Mouse (Mus musculus) kidney, postnatal 25 days (tissue): Measurements from ENCODE around the gene Gramd1a.
A peak's percentile ranks its signal among the peaks of the same experiment; 100 is the strongest.

Source experiments
- DNase-seq, 2 experiments: peaks; one replicate each; pipeline ENCODE4 v3.0.0; 2021; ENCODE audit warnings: mixed read lengths in 2 of 2

The Gramd1a gene

DNA sequence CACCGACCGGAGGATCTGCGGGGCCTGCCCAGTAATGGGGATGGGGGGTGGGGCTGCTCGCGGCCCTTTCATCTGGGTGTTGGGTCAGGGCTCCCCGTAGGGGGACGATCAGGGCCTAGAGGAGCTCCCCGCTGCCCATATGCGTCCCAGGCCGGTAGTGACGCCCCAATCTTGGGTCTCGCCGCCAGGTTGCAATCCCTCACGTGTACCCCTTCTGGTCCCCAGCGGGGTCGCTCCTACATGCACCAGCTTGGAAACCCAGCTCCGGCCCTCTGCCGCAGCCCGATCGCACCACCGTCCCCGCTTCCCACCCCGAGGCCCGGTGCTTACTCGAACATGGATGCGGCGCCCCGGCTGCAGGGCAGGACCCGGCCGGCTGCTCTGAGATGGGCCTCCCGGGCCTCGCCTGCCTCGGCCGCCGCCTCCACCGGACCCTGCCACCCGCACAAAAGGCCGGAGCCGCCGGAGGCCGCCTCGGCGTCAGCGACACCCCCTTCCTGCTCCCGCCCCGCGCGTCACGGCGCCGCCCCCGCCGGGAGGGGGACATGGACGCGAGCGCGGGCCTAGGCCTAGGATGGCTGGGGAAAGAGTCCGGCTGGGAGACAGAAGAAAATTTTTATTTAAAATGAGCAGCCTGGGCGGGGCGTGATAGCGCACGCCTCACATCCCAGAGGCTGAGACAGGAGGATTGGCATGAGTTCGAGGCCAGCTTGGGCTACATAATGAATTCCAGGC, 5.0 kb downstream of the Gramd1a start:
- peak; percentile 86 to 95 for DNase-seq

DNA sequence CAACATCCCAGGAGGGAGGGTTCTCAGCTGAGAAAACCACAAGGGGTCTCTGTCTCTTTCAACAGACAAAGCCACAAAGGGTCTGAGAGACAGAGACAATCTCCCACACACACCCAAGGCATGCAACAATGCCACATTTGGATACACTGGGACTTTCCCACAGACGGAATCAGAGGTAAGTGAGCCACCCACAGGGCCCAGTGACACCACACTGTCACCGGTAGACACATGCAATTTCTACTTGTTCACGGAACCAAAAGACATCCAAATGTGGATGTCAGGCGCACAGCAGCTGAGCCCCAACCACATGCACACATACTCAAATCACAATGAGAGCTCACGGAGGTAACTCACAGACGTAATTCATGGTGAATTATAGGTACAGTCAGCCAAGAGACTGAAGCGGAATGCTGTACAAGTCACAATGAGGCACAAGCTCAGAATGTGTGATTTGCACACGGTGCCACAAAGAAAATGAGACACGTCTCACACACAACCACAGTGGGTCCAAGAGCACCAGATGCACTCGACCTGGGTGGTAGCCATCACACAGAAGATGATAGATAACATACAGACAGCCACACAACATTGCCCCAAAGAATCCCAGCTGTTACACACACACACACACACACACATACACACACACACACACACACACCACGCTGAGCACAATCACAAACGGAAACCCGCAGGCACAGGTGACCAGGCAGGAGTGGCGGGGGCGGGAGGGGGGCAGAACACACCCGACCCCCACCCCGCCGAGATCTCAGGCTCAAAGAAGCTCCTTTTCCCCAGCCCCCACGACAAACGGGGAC, 5.7 kb downstream of the Gramd1a start:
- DNase-seq = no peak

GRCm38 (mm10) chr7:31149271-31149670, 6.4 kb downstream of the Gramd1a start:
- no peak for DNase-seq

DNA sequence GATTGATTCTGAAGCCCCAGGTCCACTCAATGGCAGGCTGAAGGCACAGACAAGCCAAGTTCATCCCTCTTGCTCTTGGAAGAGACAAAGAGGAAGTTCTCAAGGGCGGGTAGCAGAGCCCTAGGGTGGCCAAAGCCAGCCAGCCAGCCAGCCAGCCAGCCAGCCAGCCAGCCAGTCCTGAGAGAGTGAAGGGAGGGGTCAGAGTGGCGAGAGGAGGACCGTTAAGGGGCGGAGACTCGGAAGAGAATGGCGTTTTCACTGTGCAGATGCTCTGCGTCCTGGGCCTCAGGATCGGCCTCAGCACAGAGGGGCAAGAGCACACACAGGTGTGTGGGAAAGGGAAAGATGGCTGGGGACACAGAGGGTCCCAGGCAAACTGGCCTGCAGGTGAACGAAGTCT, 6.9 kb downstream of the Gramd1a start:
- DNase-seq = peak; percentile 60 to 82

DNA sequence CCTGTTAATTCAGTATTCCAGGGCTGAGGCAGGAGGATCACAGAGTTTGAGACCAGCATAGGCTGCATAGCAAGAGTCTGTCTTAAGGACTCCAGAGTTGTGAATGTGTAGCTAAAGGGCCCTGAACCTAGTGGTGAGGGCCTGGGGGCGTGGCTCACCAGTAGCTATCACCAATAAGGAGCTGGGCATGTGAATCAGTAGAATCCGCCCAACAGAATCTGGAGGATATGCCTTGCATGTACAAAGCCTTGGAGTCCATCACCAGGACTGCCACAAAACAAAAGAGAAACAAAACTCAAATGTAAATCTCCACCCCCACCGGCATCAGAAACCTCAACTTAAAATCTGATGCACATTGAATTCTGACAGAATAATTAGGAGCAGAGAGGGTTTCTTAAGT, 7.6 kb downstream of the Gramd1a start:
- DNase-seq = no peak

GRCm38 (mm10) chr7:31145596-31146160, 10.0 kb downstream of the Gramd1a start:
- DNase-seq = no peak

DNA sequence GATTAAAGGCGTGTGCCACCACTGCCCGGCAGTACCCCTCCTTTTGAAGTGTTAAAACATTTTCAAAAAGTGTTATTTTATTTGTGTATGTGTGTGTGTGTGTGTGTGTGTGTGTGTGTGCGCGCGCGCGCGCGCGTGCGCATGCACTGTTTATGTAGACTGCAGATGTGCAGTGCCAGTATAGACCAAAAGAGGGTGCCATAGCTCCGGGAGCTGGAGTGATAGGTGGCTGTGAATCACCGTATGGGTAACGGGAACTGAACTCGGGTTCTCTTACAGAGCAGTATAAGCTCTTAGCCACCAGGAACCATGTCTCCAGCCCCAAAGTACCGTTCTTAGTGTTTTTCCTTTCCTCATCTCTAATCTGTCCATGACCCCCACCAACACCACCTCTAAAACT, 10.8 kb downstream of the Gramd1a start:
- no peak for DNase-seq

- DNase-seq = no peak
These were observed 14.8 kb downstream of the Gramd1a start for GRCm38 (mm10) chr7:31140941-31141340.

DNA sequence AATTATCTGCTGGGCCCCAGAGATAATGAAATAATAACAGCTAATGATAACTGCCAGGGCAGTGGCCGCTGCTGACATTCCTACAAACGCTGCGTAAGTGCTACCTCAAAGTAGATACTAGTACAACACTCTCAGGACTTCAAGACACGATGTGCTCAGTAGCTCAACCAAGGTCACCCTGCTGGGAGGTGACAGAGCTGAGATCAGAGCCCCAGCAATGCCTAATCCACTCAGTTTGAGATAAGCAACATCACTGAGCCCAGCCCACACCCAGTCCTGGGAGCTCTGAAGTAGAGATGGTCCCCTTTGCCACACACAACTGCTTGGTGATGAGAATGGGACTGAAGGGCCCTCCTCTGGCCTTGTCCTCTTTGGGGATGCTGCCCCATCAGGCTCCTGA, 15.4 kb downstream of the Gramd1a start:
- DNase-seq = no peak

DNA sequence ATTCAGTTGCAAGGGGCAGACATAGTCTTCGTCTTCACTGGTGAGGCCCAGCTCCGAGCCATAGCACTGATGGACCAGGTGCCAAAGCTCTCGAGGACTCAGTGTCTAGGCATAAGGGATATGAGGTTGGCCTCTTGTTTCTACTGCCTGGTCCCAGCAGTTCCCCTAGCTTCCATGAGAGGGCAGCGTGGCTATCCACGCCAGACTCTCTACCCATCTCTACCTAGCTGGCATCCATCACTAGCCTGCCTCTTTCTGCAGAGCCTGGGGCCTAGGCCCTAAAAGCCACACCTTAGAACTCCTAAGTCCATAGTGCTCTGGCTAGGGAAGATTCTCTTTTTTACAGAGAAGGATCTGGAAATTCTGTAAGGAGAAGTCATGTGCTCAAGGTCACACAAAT, 15.9 kb downstream of the Gramd1a start:
- peak; percentile 73 to 78 for DNase-seq

GRCm38 (mm10) chr7:31135717-31136116, 20.0 kb downstream of the Gramd1a start:
- no peak for DNase-seq

DNA sequence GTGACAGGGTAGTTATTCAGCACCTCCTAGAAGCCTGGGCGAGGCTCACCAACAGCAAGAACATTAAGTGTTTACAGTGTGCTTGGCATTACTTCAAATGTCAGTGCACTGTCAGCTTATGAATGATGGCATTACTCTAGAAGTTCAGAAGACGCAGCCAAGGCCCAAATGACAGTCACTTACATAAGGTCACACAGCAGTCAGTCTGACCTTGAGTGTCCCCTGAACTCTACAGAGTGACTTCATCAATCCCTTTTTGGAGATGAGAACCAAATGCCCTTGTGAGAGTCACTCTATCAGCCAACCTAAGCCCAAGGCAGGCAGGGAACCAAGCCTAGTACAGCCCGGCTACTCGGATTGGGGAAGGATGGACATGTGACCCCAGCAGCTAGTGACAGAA, 23.8 kb downstream of the Gramd1a start:
- DNase-seq = no peak

DNA sequence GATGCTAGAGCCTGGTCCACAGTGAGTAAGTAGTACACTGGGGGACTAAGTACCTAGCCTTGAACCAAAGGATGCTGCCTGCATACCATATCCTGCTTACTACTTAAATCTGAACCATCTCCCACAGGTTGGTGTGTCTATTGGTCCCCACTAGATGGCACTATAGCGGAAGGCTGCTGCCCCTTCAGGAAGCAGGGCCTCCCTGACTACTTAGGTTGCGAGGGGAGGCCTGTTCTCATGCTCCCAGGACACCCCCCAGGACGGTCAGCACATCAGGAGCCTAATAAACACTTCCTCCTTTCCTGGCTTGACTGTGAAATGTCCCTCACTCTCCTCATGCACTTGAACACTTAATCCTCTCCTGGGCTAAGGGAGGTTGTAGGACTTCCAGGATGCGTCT, 24.9 kb downstream of the Gramd1a start:
- DNase-seq = peak; percentile 54 to 64

GRCm38 (mm10) chr7:31130197-31130596, 25.5 kb downstream of the Gramd1a start:
- no peak for DNase-seq

GRCm38 (mm10) chr7:31128157-31128705, 27.5 kb downstream of the Gramd1a start:
- no peak for DNase-seq

GRCm38 (mm10) chr7:31126851-31127724, 28.6 kb downstream of the Gramd1a start, which contains the start of gene Scn1b:
Gene Scn1b (minus strand): TSS chr7:31127003.
- peak; percentile 65 to 84 for DNase-seq

GRCm38 (mm10) chr7:31126211-31126751, 29.4 kb downstream of the Gramd1a start:
- DNase-seq = no peak

DNA sequence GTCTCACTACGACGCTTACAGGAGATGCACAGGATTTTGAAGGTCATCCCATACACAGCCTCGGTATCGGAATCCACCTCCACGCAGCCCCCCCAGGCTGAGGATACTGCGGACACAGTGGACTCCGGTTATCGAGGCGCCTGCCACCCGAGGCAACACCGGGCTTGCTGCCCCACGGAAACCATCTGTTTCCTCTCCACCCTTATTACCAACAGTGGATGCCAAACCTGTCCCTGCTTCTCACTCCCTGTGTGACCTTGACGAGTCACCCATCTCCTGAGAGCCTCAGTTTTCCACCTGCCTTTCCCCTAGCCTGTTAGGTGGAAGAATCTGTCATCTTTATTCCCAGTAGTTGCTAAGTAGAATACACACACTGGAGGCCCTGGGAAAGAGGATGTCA, 30.6 kb downstream of the Gramd1a start:
- DNase-seq = no peak

DNA sequence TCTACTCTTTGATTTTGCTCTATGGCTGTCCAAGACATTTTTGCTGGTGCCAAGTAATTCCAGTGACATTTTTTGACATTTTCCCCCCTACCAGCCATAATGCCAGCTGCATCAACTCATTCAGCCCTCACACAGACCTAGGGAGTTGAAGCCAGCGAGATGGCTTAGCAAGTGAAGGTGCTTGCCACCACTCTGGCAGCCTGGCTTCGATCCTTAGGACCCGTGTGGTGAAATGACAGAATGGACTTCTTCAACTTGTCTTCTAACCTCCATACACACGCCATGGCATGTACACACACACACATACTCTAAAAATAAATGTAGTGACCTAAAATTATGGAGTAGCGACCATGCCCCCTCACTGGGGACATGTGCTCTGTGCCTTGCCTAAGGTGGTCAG, 31.3 kb downstream of the Gramd1a start:
- DNase-seq = no peak

DNA sequence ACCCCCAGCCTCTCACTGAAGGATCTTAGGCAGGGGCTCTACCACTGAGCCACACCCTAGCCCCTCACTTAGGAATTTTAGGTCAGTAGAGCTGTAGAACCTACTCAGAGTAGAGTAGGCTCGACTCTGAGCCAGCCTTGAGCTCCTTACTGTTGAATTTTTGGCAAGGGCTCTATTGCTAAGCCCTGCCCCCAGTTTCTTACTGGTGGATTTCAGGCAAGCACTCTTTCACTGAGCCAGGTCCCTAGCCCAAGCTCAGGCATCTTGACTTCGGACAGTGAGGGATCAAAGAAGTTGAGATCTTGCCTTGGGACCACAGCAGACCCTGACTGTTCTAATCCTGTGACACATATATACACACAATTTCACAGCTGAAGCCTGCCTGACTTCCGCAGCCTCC, 32.0 kb downstream of the Gramd1a start:
- DNase-seq = no peak

DNA sequence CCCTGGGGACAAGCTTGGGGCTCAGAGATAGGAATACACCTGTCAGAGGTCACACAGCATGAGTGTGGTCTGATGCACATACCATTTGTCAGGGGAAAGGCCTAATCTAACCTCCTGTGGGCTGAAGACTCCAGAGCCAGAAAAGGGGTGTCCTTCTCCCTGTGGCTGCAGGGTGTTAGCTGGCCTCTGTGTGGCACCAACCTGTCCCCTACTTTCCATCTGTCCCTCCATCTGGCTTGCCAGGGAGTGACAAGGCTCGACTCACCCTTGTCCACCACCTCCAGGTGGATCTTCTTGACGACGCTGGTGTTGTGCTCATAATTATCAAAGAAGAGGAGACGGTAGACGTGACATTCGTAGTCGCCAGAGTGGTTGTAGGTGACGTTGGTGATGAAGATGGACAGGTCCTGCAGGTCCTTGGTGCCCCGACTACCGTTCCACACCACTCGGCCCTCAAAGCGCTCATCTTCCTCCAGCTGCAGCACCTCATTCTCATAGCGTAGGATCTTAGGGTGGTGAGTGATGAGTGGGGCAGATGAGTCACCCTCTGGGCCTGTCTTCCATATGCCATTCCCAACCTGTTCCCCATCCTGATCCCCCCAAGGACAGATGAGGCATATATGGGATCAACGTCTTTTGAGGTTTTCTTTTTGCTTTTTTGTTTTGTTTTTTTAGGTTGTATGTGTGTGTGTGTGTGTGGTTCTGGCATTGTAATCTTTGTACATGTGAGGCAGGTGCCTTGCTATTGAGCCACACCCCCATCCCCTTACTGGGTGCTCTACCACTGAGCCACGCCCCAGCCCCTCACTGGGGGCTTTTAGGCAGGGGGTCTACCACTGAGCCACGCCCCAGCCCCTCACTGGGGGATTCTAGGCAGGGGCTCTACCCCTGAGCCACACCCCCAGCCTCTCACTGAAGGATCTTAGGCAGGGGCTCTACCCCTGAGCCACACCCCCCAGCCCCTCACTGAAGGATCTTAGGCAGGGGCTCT, 32.8 kb downstream of the Gramd1a start:
- DNase-seq = no peak
